Mouse (Mus musculus) layer of hippocampus, adult 2 months (tissue): ENCODE results near the gene Ninl. TPM values are rescaled to one million over a fixed set of nuclear protein-coding genes. Genes with fewer than 3 reads are reported as not detected.
A peak's percentile ranks its signal among the peaks of the same experiment; 100 is the strongest.
"Not testable (repeated sequence)": the region's sequence is repeated elsewhere in the genome, so short reads cannot be mapped to it uniquely, and the experiment has no call there.

Experiments used
- DNase-seq, 2 experiments: peaks; one replicate each; pipeline ENCODE4 v3.0.0; 2022; ENCODE audit warnings: low spot score in 2 of 2
- H3K27ac ChIP-seq: fragments of 200-600 bp; 2 replicates; pipeline ENCODE4 v1.8.1; 2022
- H3K4me3 ChIP-seq: fragments of 200-600 bp; 2 replicates; pipeline ENCODE4 v1.8.1; 2022; ENCODE audit warnings: mild to moderate bottlenecking
- CTCF ChIP-seq: fragments of 200-600 bp; conservative IDR thresholded peaks from 2 replicates; pipeline ENCODE4 v1.8.1; 2022; ENCODE audit warnings: antibody characterized with exemption, mild to moderate bottlenecking, moderate library complexity
- total RNA-seq, 2 experiments: library from RNA; stranded (reverse); gene quantifications; 2 replicates each; pipeline ENCODE4 v1.2.3; 2021

The Ninl gene
- total RNA-seq, 2 experiments from 2014 or later, result 5.4 to 6.7 TPM

DNA sequence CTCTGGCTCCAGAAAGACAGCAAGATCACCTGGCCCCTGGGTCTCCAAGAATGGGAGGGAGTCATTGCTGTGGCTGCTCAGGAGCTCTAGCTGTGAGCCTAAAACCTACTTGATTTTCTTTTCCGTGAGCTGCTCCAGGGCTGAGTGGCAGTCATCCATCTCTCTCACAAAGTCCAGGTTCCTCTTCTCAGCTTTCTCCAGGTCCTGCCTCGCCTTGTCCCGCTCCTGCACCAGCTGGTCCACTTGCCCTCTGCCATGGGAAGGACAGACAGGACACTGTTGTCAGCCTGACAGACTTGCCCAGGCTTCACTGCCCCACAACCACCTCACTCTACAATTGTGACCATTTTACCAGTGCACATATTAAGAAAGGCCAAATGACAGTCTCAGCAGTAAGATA is 75.9 kb downstream of the Ninl start:
- Histone ChIP-seq H3K4me3 (no peak overlapping the region), H3K27ac (no peak overlapping the region)
- no peak for DNase-seq
- no peak for TF ChIP-seq CTCF

DNA sequence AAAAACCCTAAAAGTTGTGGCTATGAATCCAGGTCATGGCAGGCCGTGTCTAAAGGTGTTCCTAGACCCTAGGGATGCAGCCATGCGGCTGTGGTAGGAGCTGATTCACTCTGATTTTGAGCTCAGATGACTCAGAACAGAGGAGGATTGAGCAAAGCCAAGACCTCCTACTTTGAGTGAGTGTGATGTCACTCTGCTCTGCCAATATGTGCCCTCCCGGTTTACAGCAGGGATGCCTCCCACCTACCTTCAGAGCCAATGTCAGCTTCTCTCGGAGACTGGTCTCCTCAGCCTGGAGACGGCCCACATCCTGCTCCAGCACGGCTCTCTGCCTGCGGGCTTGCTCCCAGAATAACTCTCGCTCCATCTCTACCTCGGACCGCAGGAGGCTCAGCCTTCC is 79.7 kb downstream of the Ninl start:
- no peak for TF ChIP-seq CTCF
- peak; percentile 41 to 42 for DNase-seq
- Histone ChIP-seq H3K27ac (peak overlapping the region; percentile 61), H3K4me3 (no peak overlapping the region)

DNA sequence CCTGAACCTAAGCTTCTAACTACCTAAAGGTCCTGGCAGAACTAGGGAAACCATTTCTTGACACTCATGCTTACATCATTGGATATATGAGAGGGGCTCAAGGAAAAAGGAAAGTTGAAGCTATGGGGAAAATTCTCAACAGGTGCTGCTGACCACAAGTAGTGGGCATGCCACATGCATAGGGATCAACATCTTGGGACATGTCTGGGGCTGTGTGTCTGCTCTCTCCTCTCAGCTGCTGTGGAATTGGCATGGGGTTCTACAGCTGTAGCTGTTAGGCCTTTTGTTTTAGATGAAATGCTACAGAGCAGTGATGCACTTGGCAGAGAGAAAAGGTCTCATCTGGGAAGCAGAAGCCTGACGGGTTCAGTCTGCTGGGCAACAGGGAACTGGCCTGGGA is 83.3 kb downstream of the Ninl start:
- DNase-seq, result no peak
- TF ChIP-seq CTCF, result no peak
- no peak overlapping the region for H3K27ac ChIP-seq
- no peak overlapping the region for H3K4me3 ChIP-seq

DNA sequence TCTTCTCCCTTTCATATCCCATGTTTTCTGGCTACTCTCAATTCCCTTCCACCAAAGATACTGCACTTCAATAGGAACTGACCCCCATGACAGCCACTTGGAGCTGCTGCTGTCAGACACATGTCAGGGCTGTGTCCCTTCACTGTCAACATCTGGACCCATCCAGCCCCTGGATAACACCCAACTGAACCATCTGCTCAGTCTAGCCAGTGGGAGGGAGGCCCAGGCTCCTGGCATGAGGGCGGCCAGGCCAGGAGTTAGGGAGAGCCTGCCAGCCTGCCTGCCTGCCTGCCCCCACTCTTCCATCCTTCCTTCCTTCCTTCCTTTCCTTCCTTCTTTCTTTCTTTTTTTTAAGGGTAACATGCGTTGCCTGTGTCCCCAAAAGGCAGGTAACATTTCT is 88.0 kb downstream of the Ninl start:
- Histone ChIP-seq H3K27ac (no peak overlapping the region), H3K4me3 (no peak overlapping the region)
- DNase-seq, result no peak
- TF ChIP-seq CTCF, result no peak

DNA sequence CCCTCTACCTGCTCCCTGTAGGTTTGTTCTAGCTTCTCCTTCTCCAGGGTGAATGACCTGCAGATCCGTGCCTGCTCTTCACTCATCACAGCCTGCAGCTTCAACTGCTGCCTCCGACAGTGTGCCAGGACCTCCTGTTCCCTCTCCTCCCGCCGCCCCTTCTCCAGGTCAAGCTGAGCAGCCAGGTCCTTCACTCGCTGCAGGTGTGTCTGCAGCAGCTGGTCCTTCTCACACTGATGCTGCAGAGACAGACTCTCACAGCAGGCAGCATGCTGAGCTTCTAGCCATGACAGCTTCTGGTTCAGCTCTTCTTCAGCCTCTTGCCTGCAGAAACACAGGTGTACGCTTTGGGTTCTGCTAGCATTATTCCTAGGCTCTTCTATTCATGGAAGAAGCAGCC is 89.1 kb downstream of the Ninl start:
- Histone ChIP-seq H3K4me3 (no peak overlapping the region), H3K27ac (no peak overlapping the region)
- TF ChIP-seq CTCF, result no peak
- DNase-seq, result no peak

DNA sequence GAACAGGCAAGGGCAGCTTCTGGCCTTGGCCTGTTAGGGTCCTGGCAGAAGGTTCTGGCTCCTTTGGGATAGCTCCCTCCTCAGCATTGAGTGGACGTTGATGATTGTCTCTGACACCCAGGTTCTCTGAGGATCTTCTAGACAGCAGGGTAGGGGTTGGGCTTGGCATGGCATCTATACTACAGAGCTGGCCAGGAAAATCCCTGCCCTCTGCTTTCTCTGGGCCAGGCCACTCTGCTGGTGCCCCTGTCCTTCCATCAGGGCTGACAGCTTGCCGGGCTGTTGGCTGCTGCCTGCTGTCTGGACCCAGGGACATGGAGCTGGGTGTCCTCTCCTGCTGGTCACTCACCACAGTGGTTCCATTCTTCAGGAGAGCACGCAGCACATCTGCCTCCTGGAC is 89.5 kb downstream of the Ninl start:
- DNase-seq, result no peak
- no peak overlapping the region for H3K27ac ChIP-seq
- no peak overlapping the region for H3K4me3 ChIP-seq
- TF ChIP-seq CTCF, result no peak

DNA sequence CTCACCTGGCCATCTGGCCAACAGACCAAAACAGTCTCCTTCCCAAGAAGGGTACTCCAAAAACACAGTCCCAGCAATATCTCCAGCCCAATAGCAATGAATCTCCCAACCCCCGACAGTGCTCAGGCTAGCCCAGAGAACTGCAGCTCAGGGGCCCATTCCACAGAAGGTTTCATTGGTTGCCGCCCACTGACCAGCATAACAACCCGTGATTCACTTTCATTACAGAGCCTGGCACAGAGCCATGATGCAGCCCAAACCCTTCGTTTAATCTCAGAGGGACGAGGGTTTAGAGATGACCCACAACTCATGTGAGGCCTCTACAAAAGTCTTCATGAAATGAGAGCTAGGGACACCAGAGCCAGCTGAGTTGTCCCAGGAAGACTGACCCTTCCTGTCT is 90.4 kb downstream of the Ninl start:
- no peak overlapping the region for H3K27ac ChIP-seq
- no peak for DNase-seq
- TF ChIP-seq CTCF, result no peak
- H3K4me3 ChIP-seq, result no peak overlapping the region

DNA sequence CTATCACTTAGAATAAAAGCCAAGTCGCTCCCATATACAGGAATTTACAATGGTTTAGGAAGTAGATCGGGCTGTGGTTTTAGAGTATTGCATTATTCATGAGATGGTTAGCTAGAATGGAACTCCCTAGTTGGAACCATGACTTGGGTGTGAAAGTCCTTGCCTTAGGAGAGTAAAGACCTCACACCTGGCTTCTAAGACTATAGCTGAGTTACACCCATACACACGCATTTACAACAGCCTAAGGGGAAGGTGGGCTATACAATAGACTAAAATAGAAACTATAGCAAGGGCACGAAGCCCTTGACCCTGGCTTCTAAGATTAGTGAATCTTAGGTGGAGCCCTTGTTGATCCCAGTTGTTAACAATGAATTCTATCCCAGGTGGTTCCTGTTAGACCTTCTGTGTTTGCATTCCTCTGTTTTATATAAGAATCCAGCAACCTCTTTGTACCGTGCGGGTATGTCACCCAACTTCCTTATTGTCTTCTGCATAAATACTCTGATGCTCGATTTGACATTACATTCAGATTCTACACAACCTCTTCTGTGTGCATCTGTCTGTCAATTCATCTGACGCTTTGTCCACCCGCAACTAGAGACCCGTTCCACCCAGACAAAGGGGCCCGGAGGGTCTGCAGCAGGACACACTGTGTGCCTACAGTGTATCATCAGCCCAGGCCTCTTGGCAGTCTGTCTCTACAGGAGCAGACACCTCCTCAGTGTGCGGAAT is 91.1 kb downstream of the Ninl start:
- H3K27ac ChIP-seq, DNase-seq, H3K4me3 ChIP-seq: not testable (repeated sequence)

DNA sequence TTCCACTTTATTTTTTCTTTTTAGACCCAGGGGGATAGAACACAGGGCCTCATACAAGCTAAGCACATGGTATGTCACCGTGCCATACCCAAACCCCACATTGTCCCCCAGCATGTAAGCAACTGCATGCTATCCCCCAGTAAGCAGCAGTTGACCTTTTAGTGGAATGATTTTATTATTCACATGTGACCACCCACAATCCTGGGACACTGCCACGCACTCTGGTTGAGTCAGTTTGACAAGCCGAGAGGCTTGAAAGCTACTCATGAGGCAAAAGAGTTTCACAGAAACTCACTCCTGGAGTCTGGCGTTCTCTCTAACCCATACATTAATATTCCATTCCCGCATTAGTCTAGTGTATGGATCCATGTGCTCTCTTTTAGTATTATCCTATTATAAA is 91.8 kb downstream of the Ninl start:
- not testable (repeated sequence) for H3K4me3 ChIP-seq, H3K27ac ChIP-seq
- DNase-seq, result peak in 1 of 2 experiments; percentile 8

DNA sequence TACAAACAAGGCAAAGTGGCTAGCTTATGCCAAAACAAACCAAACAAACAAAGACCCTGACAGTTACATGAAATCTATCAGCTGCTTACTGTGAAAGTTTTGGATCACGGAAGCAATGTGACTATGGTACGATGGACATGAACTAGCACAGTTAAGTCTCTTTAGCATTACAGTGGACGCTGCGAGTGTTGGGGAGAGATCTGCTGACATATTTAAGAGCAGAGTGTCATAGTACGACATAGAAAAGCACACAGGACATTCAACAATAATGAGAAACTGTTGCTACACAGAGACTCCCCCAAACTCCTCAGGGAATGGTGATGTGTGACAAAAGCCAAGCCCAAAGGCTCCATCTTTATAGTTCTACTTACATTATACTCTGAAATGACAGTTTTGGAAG is 95.2 kb downstream of the Ninl start:
- TF ChIP-seq CTCF, result no peak
- Histone ChIP-seq H3K4me3 (no peak overlapping the region), H3K27ac (no peak overlapping the region)
- no peak for DNase-seq

DNA sequence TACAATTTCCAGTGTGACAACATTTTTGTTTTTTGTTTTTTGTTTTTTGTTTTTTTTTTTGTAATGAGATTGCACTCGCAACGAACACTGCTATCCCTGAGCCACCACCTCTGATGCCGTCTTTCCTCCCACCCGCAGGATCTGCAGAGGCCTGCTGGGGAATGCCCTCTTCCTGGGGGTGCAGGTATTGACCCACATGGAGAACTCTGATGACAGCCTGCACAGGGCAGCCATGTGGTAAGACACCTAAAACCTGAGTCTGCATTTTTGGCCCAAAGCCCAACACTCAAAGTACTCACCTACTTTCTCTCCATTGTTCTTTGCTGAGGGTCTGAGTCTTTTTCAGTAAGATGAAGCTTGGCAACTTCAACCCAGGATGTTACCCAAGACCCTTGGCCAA is 104.5 kb downstream of the Ninl start:
- H3K4me3 ChIP-seq, result no peak overlapping the region
- no peak for DNase-seq
- H3K27ac ChIP-seq, result no peak overlapping the region
- TF ChIP-seq CTCF, result no peak

DNA sequence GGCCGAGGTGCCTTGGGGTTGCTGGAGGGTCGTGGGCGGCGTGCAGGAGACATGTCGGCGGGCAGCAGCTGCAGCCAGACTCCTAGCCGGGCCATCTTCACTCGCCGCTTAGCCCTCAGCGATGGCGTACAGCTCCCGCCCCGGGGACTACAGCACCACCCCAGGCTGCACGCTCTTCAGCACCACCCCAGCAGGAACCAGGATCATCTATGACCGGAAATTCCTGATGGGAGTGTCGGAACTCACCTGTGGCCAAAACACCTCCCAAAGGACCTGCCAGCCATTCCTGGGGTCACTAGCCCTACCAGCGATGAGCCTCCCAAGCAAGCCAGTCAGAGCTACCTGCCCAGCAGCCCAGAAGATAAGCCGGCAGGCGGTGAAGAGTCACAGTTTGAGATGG is 105.7 kb downstream of the Ninl start:
- Histone ChIP-seq H3K4me3 (no peak overlapping the region), H3K27ac (no peak overlapping the region)
- no peak for TF ChIP-seq CTCF
- no peak for DNase-seq

DNA sequence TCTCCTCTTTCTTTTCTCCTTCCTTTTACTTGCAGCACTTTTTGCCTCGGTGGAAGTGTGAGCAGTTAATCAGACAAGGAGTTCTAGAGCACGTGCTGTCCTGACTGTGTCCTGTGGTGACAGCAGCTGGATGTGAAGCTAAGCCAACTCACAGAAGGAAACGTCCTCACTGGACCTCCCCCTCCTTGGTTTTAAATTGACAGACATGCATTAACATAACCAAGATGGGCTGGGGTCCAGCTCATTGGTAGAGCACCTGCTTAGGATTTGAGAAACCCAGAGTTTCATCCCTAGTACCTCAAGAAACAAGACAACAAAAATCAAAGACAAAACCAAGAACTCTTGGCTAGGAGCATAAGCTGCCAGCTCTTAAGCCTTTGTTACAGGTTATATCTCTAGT is 108.4 kb downstream of the Ninl start:
- no peak for DNase-seq
- H3K27ac ChIP-seq, result no peak overlapping the region
- no peak for TF ChIP-seq CTCF
- no peak overlapping the region for H3K4me3 ChIP-seq

DNA sequence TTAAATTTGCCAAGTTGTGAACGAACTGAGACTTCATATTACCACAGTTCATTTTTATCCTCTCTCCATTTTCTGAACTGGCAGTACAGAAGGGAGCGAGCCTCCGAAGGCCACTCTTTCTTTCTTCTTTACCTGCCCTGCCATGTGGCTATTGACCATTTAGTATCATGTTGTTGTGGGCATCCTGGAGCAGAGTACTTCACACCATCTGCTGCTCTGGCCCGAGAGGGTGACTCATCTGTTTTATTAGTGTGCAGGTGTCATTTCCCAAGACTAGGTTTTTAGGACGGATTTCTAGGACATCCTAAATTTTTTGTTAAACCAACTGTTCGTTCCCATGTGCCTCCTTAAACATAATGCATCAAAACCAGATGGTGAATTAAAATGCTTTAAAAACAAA is 110.0 kb downstream of the Ninl start:
- no peak for TF ChIP-seq CTCF
- DNase-seq, result no peak

More for the DNA sequence above, 110.0 kb downstream of the Ninl start:
- no peak overlapping the region for H3K27ac ChIP-seq
- H3K4me3 ChIP-seq, result no peak overlapping the region
